Mouse (Mus musculus): Measurements from ENCODE around the gene Tmem107. TPM values are rescaled to one million over a fixed set of nuclear protein-coding genes. Genes with fewer than 3 reads are reported as not detected.
"Not testable (repeated sequence)": the region's sequence is repeated elsewhere in the genome, so short reads cannot be mapped to it uniquely, and the experiment has no call there.

The Tmem107 gene
- polyA plus RNA-seq, 1 experiment, result 31.1 TPM

GRCm38 (mm10) chr11:69089616-69090290 is 19.1 kb downstream of the Tmem107 start:
- 93% methylated on average over 12 of the region's 12 CpGs for WGBS
- peaks cover 16% of the 10 kb centered on the region for H3K4me1 ChIP-seq (replicated peaks; ENCODE audit: control insufficient read depth, insufficient read depth, low read length)
- H3K4me3 ChIP-seq (ENCODE audit: control insufficient read depth, insufficient read depth, low read length), result peak overlapping the region; percentile 95
- TF ChIP-seq POLR2A (IDR thresholded peaks at IDR 0.05; ENCODE audit: control insufficient read depth, extremely low read depth, insufficient read depth, low read length, poor library complexity) (no peak), CTCF (IDR thresholded peaks at IDR 0.05; ENCODE audit: borderline replicate concordance, control insufficient read depth, extremely low read depth, insufficient read depth, low read length, poor library complexity) (no peak)
- H3K27ac ChIP-seq (ENCODE audit: control insufficient read depth, insufficient read depth, low read length), result no peak overlapping the region
- no peak for DNase-seq
- peaks cover 5% of the 10 kb centered on the region for H3K36me3 ChIP-seq (ENCODE audit: control insufficient read depth, insufficient read depth, low read length)
- no peaks in the 10 kb centered on the region for H3K27me3 ChIP-seq (ENCODE audit: control insufficient read depth, insufficient read depth, low read length)

GRCm38 (mm10) chr11:69090367-69090766 is 19.8 kb downstream of the Tmem107 start:
- Histone ChIP-seq H3K27me3 (ENCODE audit: control insufficient read depth, insufficient read depth, low read length) (no peaks in the 10 kb centered on the region), H3K4me1 (replicated peaks; ENCODE audit: control insufficient read depth, insufficient read depth, low read length) (peaks cover 19% of the 10 kb centered on the region), H3K4me3 (ENCODE audit: control insufficient read depth, insufficient read depth, low read length) (no peak overlapping the region), H3K36me3 (ENCODE audit: control insufficient read depth, insufficient read depth, low read length) (peaks cover 5% of the 10 kb centered on the region), H3K27ac (ENCODE audit: control insufficient read depth, insufficient read depth, low read length) (no peak overlapping the region)
- no peak for TF ChIP-seq CTCF (IDR thresholded peaks at IDR 0.05; ENCODE audit: borderline replicate concordance, control insufficient read depth, extremely low read depth, insufficient read depth, low read length, poor library complexity)
- no peak for TF ChIP-seq POLR2A (IDR thresholded peaks at IDR 0.05; ENCODE audit: control insufficient read depth, extremely low read depth, insufficient read depth, low read length, poor library complexity)
- DNase-seq, result no peak
- 88% methylated on average over 6 of the region's 6 CpGs for WGBS

- H3K27ac ChIP-seq (ENCODE audit: control insufficient read depth, insufficient read depth, low read length), result no peak overlapping the region
- peaks cover 5% of the 10 kb centered on the region for H3K36me3 ChIP-seq (ENCODE audit: control insufficient read depth, insufficient read depth, low read length)
- DNase-seq, result no peak
- peaks cover 29% of the 10 kb centered on the region for H3K4me1 ChIP-seq (replicated peaks; ENCODE audit: control insufficient read depth, insufficient read depth, low read length)
- TF ChIP-seq CTCF (IDR thresholded peaks at IDR 0.05; ENCODE audit: borderline replicate concordance, control insufficient read depth, extremely low read depth, insufficient read depth, low read length, poor library complexity), result no peak
- no peak for TF ChIP-seq POLR2A (IDR thresholded peaks at IDR 0.05; ENCODE audit: control insufficient read depth, extremely low read depth, insufficient read depth, low read length, poor library complexity)
- H3K4me3 ChIP-seq (ENCODE audit: control insufficient read depth, insufficient read depth, low read length), result no peak overlapping the region
- WGBS, result 76% methylated on average over 7 of the region's 7 CpGs
- H3K27me3 ChIP-seq (ENCODE audit: control insufficient read depth, insufficient read depth, low read length), result no peaks in the 10 kb centered on the region
Measured at GRCm38 (mm10) chr11:69091566-69092385, 21.2 kb downstream of the Tmem107 start.

- DNase-seq, result peak; percentile 91
- WGBS, result 2% methylated on average over 3 of the region's 3 CpGs
- no peak overlapping the region for H3K27ac ChIP-seq (ENCODE audit: control insufficient read depth, insufficient read depth, low read length)
- peaks cover 5% of the 10 kb centered on the region for H3K36me3 ChIP-seq (ENCODE audit: control insufficient read depth, insufficient read depth, low read length)
- peaks cover 35% of the 10 kb centered on the region for H3K4me1 ChIP-seq (replicated peaks; ENCODE audit: control insufficient read depth, insufficient read depth, low read length)
- no peak overlapping the region for H3K4me3 ChIP-seq (ENCODE audit: control insufficient read depth, insufficient read depth, low read length)
- H3K27me3 ChIP-seq (ENCODE audit: control insufficient read depth, insufficient read depth, low read length), result no peaks in the 10 kb centered on the region
- TF ChIP-seq POLR2A (IDR thresholded peaks at IDR 0.05; ENCODE audit: control insufficient read depth, extremely low read depth, insufficient read depth, low read length, poor library complexity) (no peak), CTCF (IDR thresholded peaks at IDR 0.05; ENCODE audit: borderline replicate concordance, control insufficient read depth, extremely low read depth, insufficient read depth, low read length, poor library complexity) (peak; percentile 73; the same call in 1 of the 2 replicates)
Measured at GRCm38 (mm10) chr11:69092386-69092751, 21.8 kb downstream of the Tmem107 start.

GRCm38 (mm10) chr11:69092871-69093270 is 22.3 kb downstream of the Tmem107 start:
- 85% methylated on average over 4 of the region's 4 CpGs for WGBS
- Histone ChIP-seq H3K36me3 (ENCODE audit: control insufficient read depth, insufficient read depth, low read length) (peaks cover 5% of the 10 kb centered on the region), H3K4me3 (ENCODE audit: control insufficient read depth, insufficient read depth, low read length) (no peak overlapping the region), H3K27me3 (ENCODE audit: control insufficient read depth, insufficient read depth, low read length) (no peaks in the 10 kb centered on the region), H3K4me1 (replicated peaks; ENCODE audit: control insufficient read depth, insufficient read depth, low read length) (peaks cover 39% of the 10 kb centered on the region), H3K27ac (ENCODE audit: control insufficient read depth, insufficient read depth, low read length) (no peak overlapping the region)
- TF ChIP-seq POLR2A (IDR thresholded peaks at IDR 0.05; ENCODE audit: control insufficient read depth, extremely low read depth, insufficient read depth, low read length, poor library complexity), result no peak
- no peak for DNase-seq

GRCm38 (mm10) chr11:69093856-69094255 is 23.2 kb downstream of the Tmem107 start:
- H3K27me3 ChIP-seq (ENCODE audit: control insufficient read depth, insufficient read depth, low read length); H3K27ac ChIP-seq (ENCODE audit: control insufficient read depth, insufficient read depth, low read length); DNase-seq; H3K4me3 ChIP-seq (ENCODE audit: control insufficient read depth, insufficient read depth, low read length); H3K36me3 ChIP-seq (ENCODE audit: control insufficient read depth, insufficient read depth, low read length): not testable (repeated sequence)
- H3K4me1 ChIP-seq (replicated peaks; ENCODE audit: control insufficient read depth, insufficient read depth, low read length), result peaks cover 46% of the 10 kb centered on the region
- 96% methylated on average over 7 of the region's 7 CpGs for WGBS
